In the genomic region with DNA sequence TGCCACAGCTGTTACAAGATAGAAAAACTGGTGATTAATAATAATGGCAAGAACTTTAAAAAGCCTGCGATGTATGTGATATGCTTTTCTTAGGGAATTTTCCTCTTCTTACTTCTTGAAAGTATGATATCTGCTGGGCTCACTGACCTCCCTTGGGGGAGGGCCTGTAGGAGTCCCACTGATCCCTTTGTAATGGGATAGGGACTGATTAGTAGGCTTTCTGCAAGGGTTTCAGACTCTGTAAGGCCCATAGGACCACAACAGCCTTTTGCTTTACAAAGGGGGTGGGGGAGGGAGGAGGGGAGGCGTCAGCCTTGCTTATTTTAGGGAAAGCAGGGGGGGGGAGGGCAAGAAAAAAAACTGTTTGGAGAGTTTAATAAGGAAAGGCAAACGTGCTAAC, we compare ENCODE assay signal across 22 mouse cellular contexts.
A peak's percentile ranks its signal among the peaks of the same experiment; 100 is the strongest.
DNase-seq lines count a peak whose midpoint lies in the region; ATAC-seq lines count a peak whose summit lies in the region.
"Had no signal": no experiment of that assay in that cellular context is flagged by ENCODE, and none has a peak within 500 bp of the region (broad histone marks: within the 10 kb centered on the region; RNA-seq: fewer than 3 reads in every experiment).

No protein-coding gene starts in this region.

- H3K9me3 ChIP-seq in forebrain, embryonic 10.5 days, result no peaks in the 10 kb centered on the region
- no peaks in the 10 kb centered on the region for H3K9me3 ChIP-seq in forebrain, embryonic 13.5 days (replicated peaks)
- H3K9me3 ChIP-seq in liver, embryonic 11.5 days (ENCODE audit: control insufficient read depth, low read length), result no peaks in the 10 kb centered on the region
- H3K9me3 ChIP-seq: forebrain, embryonic 12.5 days had no signal

- peaks cover 31% of the 10 kb centered on the region for H3K4me1 ChIP-seq in forebrain, embryonic 10.5 days
- H3K4me1 ChIP-seq in forebrain, embryonic 13.5 days, result peaks cover 27% of the 10 kb centered on the region
- no peaks in the 10 kb centered on the region for H3K4me1 ChIP-seq in liver, embryonic 11.5 days (replicated peaks; ENCODE audit: control insufficient read depth, insufficient read depth, low read length)

- peaks cover 10% of the 10 kb centered on the region; the same call in 1 of the 2 replicates for H3K27me3 ChIP-seq in forebrain, embryonic 10.5 days (ENCODE audit: poor library complexity, severe bottlenecking)
- no peaks in the 10 kb centered on the region for H3K27me3 ChIP-seq in forebrain, embryonic 13.5 days
- H3K27me3 ChIP-seq in liver, embryonic 11.5 days (replicated peaks; ENCODE audit: control insufficient read depth, insufficient read depth, low read length), result no peaks in the 10 kb centered on the region
- H3K27me3 ChIP-seq: forebrain, embryonic 12.5 days had no signal

- no peak overlapping the region for H3K9ac ChIP-seq in forebrain, embryonic 13.5 days
- H3K9ac ChIP-seq in liver, embryonic 11.5 days (ENCODE audit: low read depth, low read length), result no peak overlapping the region
- H3K9ac ChIP-seq: forebrain, embryonic 12.5 days; hindbrain, embryonic 14.5 days had no signal

- H3K4me2 ChIP-seq in forebrain, embryonic 13.5 days, result no peak overlapping the region
- H3K4me2 ChIP-seq in liver, embryonic 11.5 days, result no peak overlapping the region
- H3K4me2 ChIP-seq: forebrain, embryonic 12.5 days; heart, embryonic 11.5 days; hindbrain, embryonic 14.5 days had no signal

- H3K36me3 ChIP-seq in forebrain, embryonic 10.5 days (replicated peaks), result no peaks in the 10 kb centered on the region
- no peaks in the 10 kb centered on the region for H3K36me3 ChIP-seq in forebrain, embryonic 13.5 days (ENCODE audit: poor library complexity, severe bottlenecking)
- H3K36me3 ChIP-seq in liver, embryonic 11.5 days (ENCODE audit: control insufficient read depth, insufficient read depth, low read length), result no peaks in the 10 kb centered on the region
- H3K36me3 ChIP-seq: forebrain, embryonic 12.5 days had no signal

- H3K4me3 ChIP-seq in forebrain, embryonic 10.5 days, result no peak overlapping the region
- no peak overlapping the region for H3K4me3 ChIP-seq in forebrain, embryonic 13.5 days
- H3K4me3 ChIP-seq in liver, embryonic 11.5 days (ENCODE audit: low read depth, low read length), result no peak overlapping the region
- H3K4me3 ChIP-seq: forebrain, embryonic 12.5 days; gastrocnemius, adult 2 months had no signal

- no peak for ATAC-seq in forebrain, embryonic 13.5 days
- ATAC-seq in liver, embryonic 11.5 days (replicated peaks; ENCODE audit: low FRiP score), result no peak
- ATAC-seq: CD4-positive, CD25-positive, alpha-beta regulatory T cell, adult 4 months; forebrain, embryonic 16.5 days; intestine, postnatal 0 days had no signal

- 0 out of 2 replicates have a peak overlapping the region, but pooled peaks have one; percentile 25 for H3K27ac ChIP-seq in forebrain, embryonic 10.5 days
- no peak overlapping the region for H3K27ac ChIP-seq in forebrain, embryonic 13.5 days
- no peak overlapping the region for H3K27ac ChIP-seq in liver, embryonic 11.5 days (ENCODE audit: low read depth, low read length)
- H3K27ac ChIP-seq: forebrain, embryonic 12.5 days; hindbrain, embryonic 14.5 days had no signal

- 8% methylated on average over 3 of the region's 3 CpGs for WGBS in forebrain, embryonic 10.5 days
- 13% methylated on average over 3 of the region's 3 CpGs for WGBS in forebrain, embryonic 13.5 days
- WGBS in liver, embryonic 11.5 days, result 39% methylated on average over 3 of the region's 3 CpGs

- DNase-seq in forebrain, embryonic 10.5 days (ENCODE audit: extremely low spot score, low spot score), result no peak
- peak; percentile 15 for DNase-seq in liver, embryonic 11.5 days (ENCODE audit: low spot score)
- DNase-seq in liver, result no peak
- peak; percentile 52 for DNase-seq in retina, postnatal 1 day
- DNase-seq in retina, embryonic 14.5 days (ENCODE audit: low spot score), result no peak
- DNase-seq in urinary bladder, postnatal 14 days (ENCODE audit: low spot score), result no peak
- DNase-seq: adrenal gland, adult 2 months; adrenal gland, postnatal 14 days; cerebellum, adult 11-12 months; cerebellum, adult 8-10 months; cerebellum, postnatal 10 days; cerebellum, postnatal 36 days; gastrocnemius, adult 2 months; gastrocnemius, postnatal 14 days; heart, adult 11 months had no signal

Comparison
In these comparisons a context has a peak if more than half of its experiments do, and no peak if none do; other contexts are left out.
1. DNase-seq: peak in liver, embryonic 11.5 days (single experiment) and retina, postnatal 1 day (single experiment); none in forebrain, embryonic 10.5 days (single experiment), liver (single experiment), retina, embryonic 14.5 days (single experiment) and urinary bladder, postnatal 14 days (single experiment).